Comparison of ENCODE assay signal across 9 mouse cellular contexts in the genomic region with DNA sequence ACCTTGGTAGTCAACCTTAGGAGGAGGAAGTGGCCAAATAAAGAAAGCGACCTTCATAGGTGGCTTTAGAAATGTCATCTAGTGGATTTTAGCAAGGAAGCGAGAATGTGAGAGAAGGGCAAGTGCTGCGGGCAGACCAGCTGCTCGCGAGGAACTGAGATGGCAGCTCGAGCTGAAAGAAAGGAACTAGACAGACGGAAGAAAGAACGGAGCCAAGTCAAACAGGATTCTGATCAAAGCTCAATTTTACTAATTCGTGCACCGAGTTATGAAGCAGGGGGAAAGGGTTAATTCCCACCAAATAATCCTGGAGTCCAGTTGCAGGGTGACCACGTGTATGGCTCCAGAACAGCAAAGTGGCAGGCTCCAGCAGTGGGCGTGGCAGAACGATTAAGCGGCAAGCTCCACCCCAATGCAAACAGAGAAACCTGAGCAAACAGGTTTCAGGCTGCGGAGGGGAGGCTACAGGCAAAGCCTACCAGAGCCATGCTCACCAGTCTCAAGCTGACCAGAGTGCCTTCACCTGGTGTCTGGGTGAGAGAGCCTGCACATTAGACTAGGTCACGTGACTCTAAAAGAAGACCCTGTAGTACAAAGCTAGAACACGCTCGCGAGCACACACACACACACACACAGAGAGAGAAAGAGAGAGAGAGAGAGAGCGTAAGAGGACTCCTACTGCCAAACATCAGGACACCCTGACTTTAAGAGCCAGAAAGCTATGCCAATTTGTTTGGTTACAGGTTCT.
DNase-seq lines count a peak whose midpoint lies in the region; ATAC-seq lines count a peak whose summit lies in the region.
"Had no signal": no experiment of that assay in that cellular context is flagged by ENCODE, and none has a peak within 500 bp of the region (broad histone marks: within the 10 kb centered on the region; RNA-seq: fewer than 3 reads in every experiment).

No protein-coding gene starts in this region.

- peak overlapping the region; percentile 18; the same call in 1 of the 2 replicates for H3K4me3 ChIP-seq in heart, embryonic 15.5 days
- H3K4me3 ChIP-seq: erythroblast, embryonic 14.5 days had no signal

- H3K9me3 ChIP-seq in heart, embryonic 15.5 days (replicated peaks): no peaks in the 10 kb centered on the region

- 47% methylated on average over 20 of the region's 20 CpGs for WGBS in heart, embryonic 15.5 days

- no peak overlapping the region for H3K9ac ChIP-seq in heart, embryonic 15.5 days

- no peak for DNase-seq in heart, adult 11 months
- peak; percentile 60 for DNase-seq in embryo, embryonic 11 days
- DNase-seq in kidney, postnatal 10 days: peak; percentile 26
- peak; percentile 34 for DNase-seq in lung, postnatal 10 days
- no peak for DNase-seq in cerebellum, adult 11 months
- DNase-seq in frontal cortex, postnatal 36 days (ENCODE audit: low spot score in 2 of 2): no peak
- DNase-seq in left cerebral cortex, adult 11 months (ENCODE audit: low spot score): no peak

- no peaks in the 10 kb centered on the region for H3K36me3 ChIP-seq in heart, embryonic 15.5 days

- no peak for ATAC-seq in heart, embryonic 15.5 days (replicated peaks; ENCODE audit: insufficient number of reproducible peaks, insufficient read depth, low FRiP score, low read depth)

- no peaks in the 10 kb centered on the region for H3K4me1 ChIP-seq in heart, embryonic 15.5 days (replicated peaks)

- H3K27ac ChIP-seq in heart, embryonic 15.5 days: no peak overlapping the region

- peak overlapping the region; percentile 44 for H3K4me2 ChIP-seq in heart, embryonic 15.5 days

- H3K27me3 ChIP-seq in heart, embryonic 15.5 days: no peaks in the 10 kb centered on the region

Comparison
In these comparisons a context has a peak if more than half of its experiments do, and no peak if none do; other contexts are left out.
1. DNase-seq: peak in embryo, embryonic 11 days (single experiment), kidney, postnatal 10 days (single experiment) and lung, postnatal 10 days (single experiment); none in heart, adult 11 months (single experiment), cerebellum, adult 11 months (single experiment), frontal cortex, postnatal 36 days (0 of 2) and left cerebral cortex, adult 11 months (single experiment).